Mouse (Mus musculus): ENCODE measurements around the gene Pemt. TPM values are rescaled to one million over a fixed set of nuclear protein-coding genes. Genes with fewer than 3 reads are reported as not detected.

Pemt gene
- total and polyA plus RNA-seq, 3 experiments, result 6.9 to 10.5 (median 7.8) TPM

DNA sequence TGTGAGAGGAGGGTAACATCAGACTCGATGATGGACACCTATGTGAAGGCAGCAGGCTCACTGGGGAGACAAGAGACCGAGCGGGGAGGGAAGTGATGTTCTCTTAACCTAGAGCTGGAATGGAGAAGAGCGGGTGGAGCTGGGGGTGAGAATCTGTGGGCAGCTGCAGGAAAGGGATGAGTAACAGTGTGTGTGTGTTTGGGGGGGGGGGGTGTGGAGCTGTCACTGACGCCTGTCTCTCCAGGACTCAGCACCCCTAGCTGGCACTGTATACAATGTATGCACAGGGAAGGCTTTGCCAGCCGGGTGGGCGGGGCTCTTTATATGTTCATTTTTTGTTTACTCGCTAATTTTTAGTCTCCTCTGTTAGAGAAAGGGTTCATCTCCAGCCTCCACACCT, 42.5 kb downstream of the Pemt start:
- in situ Hi-C loops (cut with MboI; ENCODE audit: low pct_ligation_motif_present, low pct_unique_long_range_greater_than_20kb, low sequenced_read_pairs), result no loop called here
- no peaks in the 10 kb centered on the region for H3K36me3 ChIP-seq (replicated peaks in 1 of 2; ENCODE audit: control insufficient read depth in 1 of 2, insufficient read depth in 1 of 2, low read length in 1 of 2)
- TF ChIP-seq GABPA (IDR thresholded peaks at IDR 0.05; ENCODE audit: insufficient replicate concordance, low read depth, low read length), result no peak
- no peak for TF ChIP-seq CHD1 (IDR thresholded peaks at IDR 0.05; ENCODE audit: low read depth, low read length)
- TF ChIP-seq TCF12 (IDR thresholded peaks at IDR 0.05; ENCODE audit: low read depth, low read length), result no peak
- TF ChIP-seq MAX (IDR thresholded peaks at IDR 0.05; ENCODE audit: low read length), result no peak
- TF ChIP-seq SIN3A (IDR thresholded peaks at IDR 0.05; ENCODE audit: low read length), result no peak
- no peak for TF ChIP-seq JUND (conservative IDR thresholded peaks at IDR 0.05; ENCODE audit: low read depth, low read length)
- TF ChIP-seq CTCF (conservative IDR thresholded peaks at IDR 0.05 in 1 of 2, IDR thresholded peaks at IDR 0.05 in 1 of 2; ENCODE audit: low read depth in 2 of 2, low read length in 2 of 2), result no peak
- no peak for TF ChIP-seq NRF1 (IDR thresholded peaks at IDR 0.05; ENCODE audit: low read depth, low read length)
- no peak for TF ChIP-seq IRF4 (IDR thresholded peaks at IDR 0.05; ENCODE audit: low read depth, low read length)
- no peak for TF ChIP-seq ZNF384 (IDR thresholded peaks at IDR 0.05; ENCODE audit: low read depth, low read length)
- no peak for TF ChIP-seq E2F4 (IDR thresholded peaks at IDR 0.05; ENCODE audit: insufficient replicate concordance, low read depth, low read length)
- TF ChIP-seq MAZ (IDR thresholded peaks at IDR 0.05; ENCODE audit: low read depth, low read length), result no peak
- TF ChIP-seq BHLHE40 (IDR thresholded peaks at IDR 0.05; ENCODE audit: low read depth, low read length), result no peak
- TF ChIP-seq POLR2A (IDR thresholded peaks at IDR 0.05; ENCODE audit: low read depth, low read length), result no peak
- no peak for TF ChIP-seq NELFE (IDR thresholded peaks at IDR 0.05; ENCODE audit: low read depth, low read length)
- no peak overlapping the region for H3K4me3 ChIP-seq (replicated peaks in 1 of 3; ENCODE audit: low read depth in 2 of 3, low read length in 2 of 3, poor library complexity in 1 of 3)
- dilution Hi-C loops (cut with MboI; ENCODE audit: extremely low pct_ligation_motif_present, extremely low pct_unique_long_range_greater_than_20kb, low sequenced_read_pairs), result no loop called here
- H3K27me3 ChIP-seq (replicated peaks), result no peaks in the 10 kb centered on the region
- no peak overlapping the region for H3K27ac ChIP-seq (ENCODE audit: insufficient read depth, low read depth)
- no peak for DNase-seq (ENCODE audit: extremely low read depth)
- H3K4me1 ChIP-seq (ENCODE audit: control insufficient read depth in 1 of 2, insufficient read depth in 2 of 2), result peaks cover 4 to 8% of the 10 kb centered on the region in 2 experiments
- H3K9me3 ChIP-seq (replicated peaks; ENCODE audit: low read length), result no peaks in the 10 kb centered on the region
- no peaks in the 10 kb centered on the region for H3K79me2 ChIP-seq (replicated peaks; ENCODE audit: control insufficient read depth, extremely low read depth, insufficient read depth, poor library complexity, severe bottlenecking)
- no peak overlapping the region for H3K4me2 ChIP-seq (ENCODE audit: insufficient read depth, low read depth, poor library complexity, severe bottlenecking)
- no peak overlapping the region for H3K9ac ChIP-seq (ENCODE audit: insufficient read depth, low read depth)

DNA sequence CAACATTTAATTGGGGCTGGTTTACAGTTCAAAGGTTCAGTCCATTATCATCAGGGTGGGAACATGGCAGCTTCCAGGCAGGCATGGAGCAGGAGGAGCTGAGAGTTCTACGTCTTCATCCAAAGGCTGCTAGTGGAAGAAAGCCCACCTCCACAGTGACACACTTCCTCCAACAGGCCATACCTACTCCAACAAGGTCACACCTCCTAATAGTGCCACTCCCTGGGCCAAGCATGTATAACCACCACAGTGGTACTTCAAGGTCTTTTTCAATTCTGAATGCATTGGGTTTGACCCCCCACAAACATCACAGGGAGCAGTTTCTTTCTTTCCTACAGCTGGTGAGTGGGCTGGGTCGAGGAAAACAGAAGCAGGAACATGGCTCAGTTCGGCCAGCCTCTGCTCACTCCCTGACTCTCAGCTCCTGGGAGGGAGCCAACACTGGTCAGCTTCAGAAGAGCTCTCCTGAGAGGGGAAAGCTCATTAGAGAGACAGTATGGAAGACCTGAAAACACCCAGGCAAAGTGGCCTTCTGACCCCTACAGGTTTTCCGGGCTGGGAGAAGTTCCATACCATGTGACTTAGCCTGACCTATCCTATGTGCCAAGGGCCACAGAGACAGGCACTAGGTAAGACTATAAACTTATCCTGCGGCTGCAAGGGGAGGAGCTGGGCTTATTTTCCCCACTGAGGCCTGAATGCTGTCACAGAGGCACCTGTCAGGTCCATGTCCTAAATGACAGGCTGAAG, 44.9 kb downstream of the Pemt start:
- TF ChIP-seq JUN (IDR thresholded peaks at IDR 0.05; ENCODE audit: insufficient read depth, low read depth, low read length), result no peak
- TF ChIP-seq E2F4 (IDR thresholded peaks at IDR 0.05; ENCODE audit: insufficient replicate concordance, low read depth, low read length), result no peak
- TF ChIP-seq MAFK (IDR thresholded peaks at IDR 0.05; ENCODE audit: insufficient replicate concordance, low read length), result no peak
- TF ChIP-seq GABPA (IDR thresholded peaks at IDR 0.05; ENCODE audit: insufficient replicate concordance, low read depth, low read length), result no peak
- TF ChIP-seq ELF1 (IDR thresholded peaks at IDR 0.05; ENCODE audit: low read depth, low read length), result no peak
- TF ChIP-seq ZNF384 (IDR thresholded peaks at IDR 0.05; ENCODE audit: low read depth, low read length), result no peak
- no peak for TF ChIP-seq MEF2A (IDR thresholded peaks at IDR 0.05; ENCODE audit: borderline replicate concordance, low read depth, low read length)
- TF ChIP-seq IRF4 (IDR thresholded peaks at IDR 0.05; ENCODE audit: low read depth, low read length), result no peak
- TF ChIP-seq CHD1 (IDR thresholded peaks at IDR 0.05; ENCODE audit: low read depth, low read length), result no peak
- TF ChIP-seq NELFE (IDR thresholded peaks at IDR 0.05; ENCODE audit: low read depth, low read length), result no peak
- TF ChIP-seq ZC3H11A (IDR thresholded peaks at IDR 0.05; ENCODE audit: low read depth, low read length), result no peak
- TF ChIP-seq ZMIZ1 (IDR thresholded peaks at IDR 0.05; ENCODE audit: low read depth, low read length), result no peak
- TF ChIP-seq TBP (conservative IDR thresholded peaks at IDR 0.05; ENCODE audit: low read depth, low read length), result no peak
- H3K9me3 ChIP-seq (replicated peaks; ENCODE audit: low read length), result no peaks in the 10 kb centered on the region

More for the DNA sequence above, 44.9 kb downstream of the Pemt start:
- H3K4me1 ChIP-seq (ENCODE audit: control insufficient read depth in 1 of 2, insufficient read depth in 2 of 2), result peaks cover 4 to 10% of the 10 kb centered on the region in 2 experiments
- dilution Hi-C loops (cut with MboI; ENCODE audit: extremely low pct_ligation_motif_present, extremely low pct_unique_long_range_greater_than_20kb, low sequenced_read_pairs), result no loop called here
- DNase-seq (ENCODE audit: extremely low read depth), result no peak
- H3K9ac ChIP-seq (ENCODE audit: insufficient read depth, low read depth), result no peak overlapping the region
- H3K79me2 ChIP-seq (replicated peaks; ENCODE audit: control insufficient read depth, extremely low read depth, insufficient read depth, poor library complexity, severe bottlenecking), result no peaks in the 10 kb centered on the region
- no peak overlapping the region for H3K4me3 ChIP-seq (replicated peaks in 1 of 3; ENCODE audit: low read depth in 2 of 3, low read length in 2 of 3, poor library complexity in 1 of 3)
- no peaks in the 10 kb centered on the region for H3K27me3 ChIP-seq (replicated peaks)
- H3K36me3 ChIP-seq (replicated peaks in 1 of 2; ENCODE audit: control insufficient read depth in 1 of 2, insufficient read depth in 1 of 2, low read length in 1 of 2), result no peaks in the 10 kb centered on the region
- in situ Hi-C loops (cut with MboI; ENCODE audit: low pct_ligation_motif_present, low pct_unique_long_range_greater_than_20kb, low sequenced_read_pairs), result no loop called here
- H3K4me2 ChIP-seq (ENCODE audit: insufficient read depth, low read depth, poor library complexity, severe bottlenecking), result no peak overlapping the region
- H3K27ac ChIP-seq (ENCODE audit: insufficient read depth, low read depth), result no peak overlapping the region

Data from CH12.LX (cell line).